Mouse (Mus musculus): ENCODE results near the gene Serpina12. TPM values are rescaled to one million over a fixed set of nuclear protein-coding genes. Genes with fewer than 3 reads are reported as not detected.

The Serpina12 gene
- polyA plus RNA-seq, 1 experiment = not detected

- DNase-seq (ENCODE audit: low read depth) = peak; percentile 75
- TF ChIP-seq POLR2A (IDR thresholded peaks at IDR 0.05; ENCODE audit: borderline replicate concordance, extremely low read depth, insufficient read depth, insufficient read length, poor library complexity, severe bottlenecking) = no peak
Measured at GRCm38 (mm10) chr12:104057050-104057449, 12.8 kb upstream of the Serpina12 start.

- no peak for TF ChIP-seq POLR2A (IDR thresholded peaks at IDR 0.05; ENCODE audit: borderline replicate concordance, extremely low read depth, insufficient read depth, insufficient read length, poor library complexity, severe bottlenecking)
- DNase-seq (ENCODE audit: low read depth) = no peak
Measured at GRCm38 (mm10) chr12:104055755-104056154, 11.5 kb upstream of the Serpina12 start.

- no peak for DNase-seq (ENCODE audit: low read depth)
Measured at GRCm38 (mm10) chr12:104053995-104054394, 9.8 kb upstream of the Serpina12 start.

DNA sequence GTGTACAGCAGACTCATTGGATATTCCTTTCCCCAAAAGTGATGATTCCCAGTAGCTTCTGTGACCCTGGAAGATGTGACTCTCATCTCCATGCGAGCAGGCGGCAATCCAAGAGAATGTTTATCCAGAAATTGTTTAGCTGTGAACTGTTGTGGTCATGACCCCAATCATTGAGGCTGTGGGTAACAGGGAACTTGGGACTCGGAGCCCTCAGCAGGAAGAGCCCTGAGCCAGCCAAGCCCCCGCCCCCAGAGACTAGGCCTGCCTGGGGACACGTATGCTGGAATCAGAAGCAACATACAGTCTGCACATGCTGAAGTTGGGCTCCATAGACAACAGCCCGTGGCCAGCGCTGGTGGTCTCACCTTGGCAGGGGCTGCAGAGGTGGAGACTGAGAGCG is 1.5 kb upstream of the Serpina12 start:
- no peak for TF ChIP-seq CTCF (IDR thresholded peaks at IDR 0.05; ENCODE audit: borderline replicate concordance, extremely low read depth, insufficient read depth, insufficient read length)
- no peak for TF ChIP-seq POLR2A (IDR thresholded peaks at IDR 0.05; ENCODE audit: borderline replicate concordance, extremely low read depth, insufficient read depth, insufficient read length, poor library complexity, severe bottlenecking)
- DNase-seq (ENCODE audit: low read depth) = no peak

More at GRCm38 (mm10) chr12:104053995-104054394, 9.8 kb upstream of the Serpina12 start:
- TF ChIP-seq CTCF (IDR thresholded peaks at IDR 0.05; ENCODE audit: borderline replicate concordance, extremely low read depth, insufficient read depth, insufficient read length) (no peak), POLR2A (IDR thresholded peaks at IDR 0.05; ENCODE audit: borderline replicate concordance, extremely low read depth, insufficient read depth, insufficient read length, poor library complexity, severe bottlenecking) (no peak)

DNA sequence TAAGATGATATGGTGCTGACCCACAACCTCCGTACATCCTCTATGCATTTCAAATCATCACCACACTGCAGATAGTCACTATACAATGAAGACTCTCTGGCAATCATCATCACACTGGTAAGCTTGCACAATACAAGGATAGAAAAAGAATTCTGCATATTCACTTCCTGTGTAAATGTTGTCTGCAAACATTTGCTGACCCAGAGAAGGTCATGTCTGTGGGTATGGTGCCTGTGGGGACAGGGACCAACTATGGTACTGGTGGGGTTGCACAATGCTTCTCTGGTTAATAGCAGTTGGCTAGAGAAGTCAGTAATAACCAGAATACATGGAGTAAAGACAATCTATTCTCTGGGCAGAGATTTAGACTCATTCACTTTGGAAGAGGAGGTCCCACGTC is 1.5 kb downstream of the Serpina12 start:
- DNase-seq (ENCODE audit: low read depth) = no peak
- TF ChIP-seq CTCF (IDR thresholded peaks at IDR 0.05; ENCODE audit: borderline replicate concordance, extremely low read depth, insufficient read depth, insufficient read length) = no peak
- no peak for TF ChIP-seq POLR2A (IDR thresholded peaks at IDR 0.05; ENCODE audit: borderline replicate concordance, extremely low read depth, insufficient read depth, insufficient read length, poor library complexity, severe bottlenecking)

DNA sequence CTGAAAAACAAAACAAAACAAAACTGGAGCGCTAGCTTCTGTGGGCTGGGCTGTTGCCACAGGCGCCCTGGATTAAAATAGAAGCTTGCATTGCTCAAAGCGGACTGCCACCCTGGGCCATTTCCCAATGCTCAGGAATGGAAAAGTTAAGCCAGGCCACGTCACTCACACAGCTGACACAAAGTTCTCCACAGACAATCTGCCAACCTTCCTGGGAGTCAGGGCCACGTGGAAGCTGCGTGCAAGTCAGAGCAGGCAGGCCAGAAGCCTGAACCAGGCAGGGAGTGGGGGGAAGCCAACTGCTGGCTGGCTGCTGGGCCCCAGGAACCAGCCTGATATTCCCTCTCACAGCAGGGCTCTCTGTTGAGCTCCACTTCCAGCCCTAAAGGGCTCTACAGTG is 2.8 kb downstream of the Serpina12 start:
- no peak for DNase-seq (ENCODE audit: low read depth)
- TF ChIP-seq CTCF (IDR thresholded peaks at IDR 0.05; ENCODE audit: borderline replicate concordance, extremely low read depth, insufficient read depth, insufficient read length) = no peak
- TF ChIP-seq POLR2A (IDR thresholded peaks at IDR 0.05; ENCODE audit: borderline replicate concordance, extremely low read depth, insufficient read depth, insufficient read length, poor library complexity, severe bottlenecking) = no peak

- DNase-seq (ENCODE audit: low read depth) = no peak
- TF ChIP-seq POLR2A (IDR thresholded peaks at IDR 0.05; ENCODE audit: borderline replicate concordance, extremely low read depth, insufficient read depth, insufficient read length, poor library complexity, severe bottlenecking) = no peak
- no peak for TF ChIP-seq CTCF (IDR thresholded peaks at IDR 0.05; ENCODE audit: borderline replicate concordance, extremely low read depth, insufficient read depth, insufficient read length)
Measured at GRCm38 (mm10) chr12:104038181-104038580, 6.1 kb downstream of the Serpina12 start.

DNA sequence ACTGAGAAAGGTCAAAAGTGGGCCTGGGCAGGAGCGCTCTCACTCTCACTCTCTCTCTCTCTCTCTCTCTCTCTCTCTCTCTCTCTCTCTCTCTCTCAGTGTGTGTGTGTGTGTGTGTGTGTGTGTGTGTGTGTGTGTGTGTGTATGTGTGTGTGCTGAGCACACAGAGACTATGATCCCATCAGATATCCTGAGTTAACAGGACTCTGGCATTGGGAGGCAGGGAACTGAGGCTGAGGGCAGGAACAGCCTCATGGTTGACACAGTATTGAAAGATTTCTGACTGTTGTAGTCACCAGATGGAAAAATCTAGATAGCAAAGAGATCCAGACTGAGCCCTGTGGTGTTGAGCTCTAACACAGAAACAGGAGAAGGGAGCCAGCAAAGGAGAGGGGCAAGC is 10.5 kb downstream of the Serpina12 start:
- no peak for DNase-seq (ENCODE audit: low read depth)
- TF ChIP-seq CTCF (IDR thresholded peaks at IDR 0.05; ENCODE audit: borderline replicate concordance, extremely low read depth, insufficient read depth, insufficient read length) = no peak
- no peak for TF ChIP-seq POLR2A (IDR thresholded peaks at IDR 0.05; ENCODE audit: borderline replicate concordance, extremely low read depth, insufficient read depth, insufficient read length, poor library complexity, severe bottlenecking)

- TF ChIP-seq CTCF (IDR thresholded peaks at IDR 0.05; ENCODE audit: borderline replicate concordance, extremely low read depth, insufficient read depth, insufficient read length) (peak; percentile 52; the same call in 1 of the 2 replicates), POLR2A (IDR thresholded peaks at IDR 0.05; ENCODE audit: borderline replicate concordance, extremely low read depth, insufficient read depth, insufficient read length, poor library complexity, severe bottlenecking) (no peak)
- DNase-seq (ENCODE audit: low read depth) = peak; percentile 18
Measured at GRCm38 (mm10) chr12:104029986-104030385, 14.3 kb downstream of the Serpina12 start.

DNA sequence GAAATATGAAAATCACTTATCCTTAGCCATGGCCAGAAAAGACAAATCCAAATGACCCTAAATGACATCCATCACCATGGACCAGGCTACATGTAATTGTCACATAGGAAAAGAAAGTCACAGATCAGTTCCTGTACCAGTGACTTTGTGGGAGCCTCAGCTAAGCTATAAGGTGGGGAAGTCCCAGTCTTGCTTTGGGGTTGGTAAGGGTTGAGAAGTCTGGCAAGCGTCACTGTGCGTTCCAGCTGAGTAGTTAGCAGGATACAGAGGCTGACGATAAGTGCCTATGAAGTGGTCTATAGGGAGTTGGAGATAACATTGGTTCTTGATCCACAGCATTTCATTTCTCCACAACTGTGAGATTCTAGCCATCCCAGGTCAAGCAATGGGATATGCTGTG is 29.0 kb downstream of the Serpina12 start:
- TF ChIP-seq POLR2A (IDR thresholded peaks at IDR 0.05; ENCODE audit: borderline replicate concordance, extremely low read depth, insufficient read depth, insufficient read length, poor library complexity, severe bottlenecking) (no peak), CTCF (IDR thresholded peaks at IDR 0.05; ENCODE audit: borderline replicate concordance, extremely low read depth, insufficient read depth, insufficient read length) (no peak)
- DNase-seq (ENCODE audit: low read depth) = no peak

DNA sequence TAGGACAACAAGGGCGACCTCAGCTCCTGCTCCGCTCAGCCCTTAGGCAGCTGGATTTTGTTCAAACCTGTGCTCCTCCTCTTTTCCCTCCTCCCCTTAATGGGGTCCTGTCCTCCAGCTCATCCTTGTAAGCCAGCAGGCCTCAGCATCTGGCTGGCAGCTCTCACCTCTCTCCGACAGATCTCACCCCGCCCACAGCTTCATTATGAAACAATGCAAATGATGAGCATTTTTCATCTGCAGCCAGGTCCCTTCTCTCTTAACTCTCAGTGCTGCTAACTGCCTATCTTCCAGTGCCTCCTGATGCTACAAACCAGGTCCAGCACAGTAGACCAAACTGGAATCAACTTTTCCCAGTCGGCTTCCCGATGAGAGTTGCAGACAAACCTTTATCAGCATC is 30.6 kb downstream of the Serpina12 start, which contains the start of gene Serpina9:
TSS of gene Serpina9 (minus strand) at position 136 of the 400 bp plus-strand sequence.
- no peak for DNase-seq (ENCODE audit: low read depth)
- no peak for TF ChIP-seq CTCF (IDR thresholded peaks at IDR 0.05; ENCODE audit: borderline replicate concordance, extremely low read depth, insufficient read depth, insufficient read length)
- TF ChIP-seq POLR2A (IDR thresholded peaks at IDR 0.05; ENCODE audit: borderline replicate concordance, extremely low read depth, insufficient read depth, insufficient read length, poor library complexity, severe bottlenecking) = no peak

GRCm38 (mm10) chr12:104004689-104005088 is 39.6 kb downstream of the Serpina12 start:
- TF ChIP-seq POLR2A (IDR thresholded peaks at IDR 0.05; ENCODE audit: borderline replicate concordance, extremely low read depth, insufficient read depth, insufficient read length, poor library complexity, severe bottlenecking) (no peak), CTCF (IDR thresholded peaks at IDR 0.05; ENCODE audit: borderline replicate concordance, extremely low read depth, insufficient read depth, insufficient read length) (peak; percentile 7; the same call in 1 of the 2 replicates)
- no peak for DNase-seq (ENCODE audit: low read depth)

DNA sequence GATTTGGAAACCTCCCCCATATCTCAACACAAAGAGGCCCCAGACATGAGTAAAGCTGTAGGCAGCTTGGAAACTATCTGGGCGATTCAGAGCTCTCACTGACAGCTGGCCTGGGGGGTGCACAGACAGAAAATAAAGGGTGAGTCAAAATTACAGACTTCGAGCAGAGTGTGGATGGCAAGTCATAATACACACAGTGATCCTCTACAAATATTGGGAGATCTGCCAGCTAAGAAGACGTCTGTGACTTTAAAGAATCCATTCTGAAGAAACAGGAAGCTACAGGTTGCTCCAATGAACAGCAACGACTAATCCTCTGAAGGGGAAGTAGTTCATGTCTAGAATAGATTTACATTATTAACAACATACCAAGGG is 41.0 kb downstream of the Serpina12 start:
- no peak for DNase-seq (ENCODE audit: low read depth)
- TF ChIP-seq POLR2A (IDR thresholded peaks at IDR 0.05; ENCODE audit: borderline replicate concordance, extremely low read depth, insufficient read depth, insufficient read length, poor library complexity, severe bottlenecking) = no peak
- TF ChIP-seq CTCF (IDR thresholded peaks at IDR 0.05; ENCODE audit: borderline replicate concordance, extremely low read depth, insufficient read depth, insufficient read length) = no peak

Measured in brain, embryonic 14.5 days (tissue).